In genomic region chr17:14522011-14522410, GRCm38 (mm10) we compare ENCODE assay signal across 25 mouse cellular contexts.
DNase-seq lines count a peak whose midpoint lies in the region; ATAC-seq and TF ChIP-seq lines count a peak whose summit lies in the region.
"Had no signal": no experiment of that assay in that cellular context is flagged by ENCODE, and none has a peak within 500 bp of the region (broad histone marks: within the 10 kb centered on the region; RNA-seq: fewer than 3 reads in every experiment).

No protein-coding gene starts in this region.

- no peak for TF ChIP-seq CTCF in forebrain, postnatal 0 days (IDR thresholded peaks at IDR 0.05; ENCODE audit: low read depth)
- no peak for TF ChIP-seq CTCF in lung, postnatal 0 days (IDR thresholded peaks at IDR 0.05)

- peak; percentile 45 for DNase-seq in forebrain, postnatal 0 days
- peak; percentile 47 to 49 for DNase-seq in heart, postnatal 10 days
- DNase-seq in heart, postnatal 4 days, result no peak
- DNase-seq in lung, postnatal 0 days (ENCODE audit: low spot score), result peak; percentile 26
- DNase-seq in lung, adult 18-20 months, result no peak
- DNase-seq: adrenal gland, postnatal 10 days; adrenal gland, postnatal 36 days; cerebellum, adult 11 months; cerebellum, adult 2 months; cerebellum, adult 9-11 months; cerebellum, postnatal 25 days; gastrocnemius, postnatal 10 days; gastrocnemius, postnatal 36 days; kidney, adult 11 months had no signal

- no peaks in the 10 kb centered on the region for H3K36me3 ChIP-seq in forebrain, postnatal 0 days (ENCODE audit: insufficient read depth)
- no peaks in the 10 kb centered on the region for H3K36me3 ChIP-seq in forebrain, embryonic 15.5 days
- no peaks in the 10 kb centered on the region for H3K36me3 ChIP-seq in lung, postnatal 0 days (ENCODE audit: insufficient read depth, low read length)
- H3K36me3 ChIP-seq: embryonic facial prominence, embryonic 12.5 days; embryonic facial prominence, embryonic 15.5 days; G1E; heart, embryonic 13.5 days; hindbrain, embryonic 10.5 days; hindbrain, embryonic 13.5 days; intestine, embryonic 15.5 days had no signal

- no peak for ATAC-seq in forebrain, postnatal 0 days
- ATAC-seq in forebrain, embryonic 15.5 days (replicated peaks), result no peak
- no peak; the same call in 1 of the 2 replicates for ATAC-seq in lung, postnatal 0 days
- ATAC-seq: forebrain, embryonic 14.5 days; hindbrain, embryonic 16.5 days; intestine, embryonic 15.5 days; Patski had no signal

- no peak overlapping the region for H3K4me2 ChIP-seq in forebrain, postnatal 0 days (ENCODE audit: low read depth)
- no peak overlapping the region for H3K4me2 ChIP-seq in forebrain, embryonic 15.5 days (replicated peaks)
- H3K4me2 ChIP-seq in lung, postnatal 0 days (replicated peaks; ENCODE audit: low read depth, low read length), result no peak overlapping the region
- H3K4me2 ChIP-seq: embryonic facial prominence, embryonic 12.5 days; embryonic facial prominence, embryonic 15.5 days; heart, embryonic 13.5 days; hindbrain, embryonic 13.5 days; intestine, embryonic 15.5 days had no signal

- H3K9ac ChIP-seq in forebrain, postnatal 0 days, result no peak overlapping the region
- no peak overlapping the region for H3K9ac ChIP-seq in forebrain, embryonic 15.5 days (replicated peaks)
- no peak overlapping the region for H3K9ac ChIP-seq in lung, postnatal 0 days (replicated peaks; ENCODE audit: low read depth)
- H3K9ac ChIP-seq: embryonic facial prominence, embryonic 12.5 days; embryonic facial prominence, embryonic 15.5 days; heart, embryonic 13.5 days; hindbrain, embryonic 13.5 days; intestine, embryonic 15.5 days had no signal

- WGBS in forebrain, postnatal 0 days, result 57% methylated on average over 2 of the region's 2 CpGs
- WGBS in forebrain, embryonic 15.5 days, result 72% methylated on average over 2 of the region's 2 CpGs
- WGBS in lung, postnatal 0 days, result 56% methylated on average over 2 of the region's 2 CpGs

- 0 out of 2 replicates have a peak, but pooled peaks cover 3% of the 10 kb centered on the region for H3K27me3 ChIP-seq in forebrain, postnatal 0 days (ENCODE audit: insufficient read depth, low read length)
- H3K27me3 ChIP-seq in forebrain, embryonic 15.5 days, result no peaks in the 10 kb centered on the region
- H3K27me3 ChIP-seq in lung, postnatal 0 days (replicated peaks; ENCODE audit: insufficient read depth, low read length), result no peaks in the 10 kb centered on the region
- H3K27me3 ChIP-seq: intestine, embryonic 15.5 days; Patski had no signal

- no peaks in the 10 kb centered on the region for H3K4me1 ChIP-seq in forebrain, postnatal 0 days (ENCODE audit: insufficient read depth)
- no peaks in the 10 kb centered on the region for H3K4me1 ChIP-seq in forebrain, embryonic 15.5 days
- H3K4me1 ChIP-seq in lung, postnatal 0 days (ENCODE audit: insufficient read depth, low read depth, low read length), result no peaks in the 10 kb centered on the region
- H3K4me1 ChIP-seq: embryonic facial prominence, embryonic 12.5 days had no signal

- H3K9me3 ChIP-seq in forebrain, postnatal 0 days (ENCODE audit: low read length), result no peaks in the 10 kb centered on the region
- H3K9me3 ChIP-seq in forebrain, embryonic 15.5 days, result no peaks in the 10 kb centered on the region
- H3K9me3 ChIP-seq in lung, postnatal 0 days (ENCODE audit: low read length), result no peaks in the 10 kb centered on the region
- H3K9me3 ChIP-seq: embryonic facial prominence, embryonic 12.5 days; embryonic facial prominence, embryonic 15.5 days; G1E; heart, embryonic 13.5 days; hindbrain, embryonic 10.5 days; hindbrain, embryonic 13.5 days; intestine, embryonic 15.5 days had no signal

- no peak for TF ChIP-seq EP300 in lung, postnatal 0 days (IDR thresholded peaks at IDR 0.05)

- no peak overlapping the region for H3K27ac ChIP-seq in forebrain, postnatal 0 days (ENCODE audit: low read depth, low read length)
- no peak overlapping the region for H3K27ac ChIP-seq in forebrain, embryonic 15.5 days (replicated peaks)
- no peak overlapping the region for H3K27ac ChIP-seq in lung, postnatal 0 days (ENCODE audit: low read length)
- H3K27ac ChIP-seq: embryonic facial prominence, embryonic 12.5 days; embryonic facial prominence, embryonic 15.5 days; heart, embryonic 13.5 days; hindbrain, embryonic 10.5 days; hindbrain, embryonic 13.5 days; intestine, embryonic 15.5 days had no signal

- intact Hi-C loops in heart, postnatal 10 days (cut with DNase I), result no loop called here

- H3K4me3 ChIP-seq in forebrain, postnatal 0 days (ENCODE audit: low read depth, low read length), result no peak overlapping the region
- no peak overlapping the region for H3K4me3 ChIP-seq in forebrain, embryonic 15.5 days
- H3K4me3 ChIP-seq in lung, postnatal 0 days (ENCODE audit: low read depth, low read length), result no peak overlapping the region
- H3K4me3 ChIP-seq: embryonic facial prominence, embryonic 12.5 days; embryonic facial prominence, embryonic 15.5 days; heart, embryonic 13.5 days; hindbrain, embryonic 10.5 days; hindbrain, embryonic 13.5 days; intestine, embryonic 15.5 days had no signal

Comparison
In these comparisons a context has a peak if more than half of its experiments do, and no peak if none do; other contexts are left out.
1. DNase-seq: peak in forebrain, postnatal 0 days (single experiment), heart, postnatal 10 days (2 of 2) and lung, postnatal 0 days (single experiment); none in heart, postnatal 4 days (single experiment) and lung, adult 18-20 months (0 of 2).